ENCODE assay signal across 9 mouse cellular contexts in the genomic region with DNA sequence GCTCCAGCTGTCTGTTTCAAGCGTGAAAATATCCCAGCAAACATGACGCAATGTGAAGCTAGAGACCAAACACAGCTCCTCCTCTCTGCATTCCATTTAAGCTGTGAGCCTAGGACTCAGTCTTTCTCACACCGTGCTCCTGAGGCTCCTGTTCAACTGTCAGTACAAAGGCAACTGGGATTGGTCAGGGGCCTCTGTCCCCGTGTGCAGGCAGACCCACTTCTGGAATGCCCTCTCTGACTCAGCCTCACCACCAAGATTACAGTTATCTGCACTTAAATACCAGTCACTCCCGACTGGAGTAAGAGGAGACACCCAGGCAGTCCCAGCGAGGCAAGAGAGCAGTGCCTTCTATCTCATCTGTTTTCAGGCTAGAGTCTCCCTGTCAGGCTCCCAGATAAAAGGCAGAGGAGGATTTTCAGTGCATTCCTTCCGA.
A peak's percentile ranks its signal among the peaks of the same experiment; 100 is the strongest.
DNase-seq lines count a peak whose midpoint lies in the region; ATAC-seq lines count a peak whose summit lies in the region.
"Had no signal": no experiment of that assay in that cellular context is flagged by ENCODE, and none has a peak within 500 bp of the region (broad histone marks: within the 10 kb centered on the region; RNA-seq: fewer than 3 reads in every experiment).

No protein-coding gene starts in this region.

- WGBS in lung, embryonic 15.5 days, result 11% methylated on average over 7 of the region's 7 CpGs
- WGBS in intestine, embryonic 15.5 days, result 14% methylated on average over 7 of the region's 7 CpGs

- no peaks in the 10 kb centered on the region for H3K36me3 ChIP-seq in lung, embryonic 15.5 days
- no peaks in the 10 kb centered on the region for H3K36me3 ChIP-seq in intestine, embryonic 15.5 days

- H3K4me3 ChIP-seq in lung, embryonic 15.5 days, result no peak overlapping the region
- H3K4me3 ChIP-seq in intestine, embryonic 15.5 days (replicated peaks), result no peak overlapping the region

- no peak overlapping the region for H3K27ac ChIP-seq in lung, embryonic 15.5 days
- H3K27ac ChIP-seq in intestine, embryonic 15.5 days, result no peak overlapping the region
- H3K27ac ChIP-seq: kidney, postnatal 0 days had no signal

- no peak overlapping the region for H3K9ac ChIP-seq in lung, embryonic 15.5 days
- H3K9ac ChIP-seq in intestine, embryonic 15.5 days, result no peak overlapping the region

- 0 out of 2 replicates have a peak overlapping the region, but pooled peaks have one; percentile 6 for H3K4me2 ChIP-seq in lung, embryonic 15.5 days
- no peak overlapping the region for H3K4me2 ChIP-seq in intestine, embryonic 15.5 days (replicated peaks)

- peak; percentile 42 for ATAC-seq in lung, embryonic 15.5 days (ENCODE audit: borderline replicate concordance, extremely low read depth, low FRiP score, low TSS enrichment)
- peak; percentile 58 for ATAC-seq in intestine, embryonic 15.5 days

- no peaks in the 10 kb centered on the region for H3K4me1 ChIP-seq in lung, embryonic 15.5 days
- no peaks in the 10 kb centered on the region; the same call in 1 of the 2 replicates for H3K4me1 ChIP-seq in intestine, embryonic 15.5 days (replicated peaks)

- H3K9me3 ChIP-seq in lung, embryonic 15.5 days, result no peaks in the 10 kb centered on the region
- no peaks in the 10 kb centered on the region for H3K9me3 ChIP-seq in intestine, embryonic 15.5 days

- no peak for DNase-seq in lung, postnatal 4 days
- DNase-seq in heart, adult 18-20 months, result peak; percentile 21 to 42
- peak; percentile 6 for DNase-seq in testis, postnatal 14 days (ENCODE audit: low spot score)
- no peak for DNase-seq in right cerebral cortex, postnatal 25 days
- DNase-seq in frontal cortex, adult 2 months (ENCODE audit: extremely low spot score in 1 of 2, low spot score in 1 of 2), result no peak
- DNase-seq: right cerebral cortex, postnatal 4 days had no signal

- no peaks in the 10 kb centered on the region for H3K27me3 ChIP-seq in lung, embryonic 15.5 days
- no peaks in the 10 kb centered on the region for H3K27me3 ChIP-seq in intestine, embryonic 15.5 days (replicated peaks)

Comparison
In these comparisons a context has a peak if more than half of its experiments do, and no peak if none do; other contexts are left out.
1. DNase-seq: peak in heart, adult 18-20 months (2 of 2) and testis, postnatal 14 days (single experiment); none in lung, postnatal 4 days (0 of 2), right cerebral cortex, postnatal 25 days (single experiment) and frontal cortex, adult 2 months (0 of 2).